Mouse (Mus musculus): ENCODE measurements at regions not wholly inside any gene's neighbourhood (a gene's known extent, or its start where the extent isn't known, plus 50 kb on each side); places are given as distances from the start of the nearest gene placed in this dataset.

DNA sequence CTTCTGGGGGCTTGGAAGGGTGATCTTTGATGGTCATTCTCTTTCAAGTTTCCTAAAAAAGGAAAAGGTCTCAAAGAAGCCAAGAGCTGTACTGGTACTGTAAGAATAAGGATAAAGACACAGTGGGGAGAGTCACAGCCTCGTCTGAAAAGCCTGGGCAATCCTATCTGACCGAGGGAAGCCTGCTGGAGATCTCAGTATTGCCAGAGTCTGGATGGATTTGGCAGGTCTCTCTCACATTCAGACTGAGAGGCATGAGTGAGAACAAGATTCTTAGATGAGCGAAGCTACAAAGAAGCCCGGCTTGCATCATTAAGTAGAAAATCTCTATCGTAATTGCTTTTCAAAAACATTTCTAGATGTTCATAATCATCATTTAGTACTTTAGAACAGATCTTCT lies 590.4 kb upstream of the Atp2b1 start:
- Histone ChIP-seq H3K27me3 (ENCODE audit: insufficient read depth, low read length) (no peaks in the 10 kb centered on the region), H3K36me3 (replicated peaks) (no peaks in the 10 kb centered on the region), H3K4me3 (ENCODE audit: low read depth, low read length) (no peak overlapping the region), H3K9me3 (replicated peaks) (no peaks in the 10 kb centered on the region), H3K4me1 (ENCODE audit: insufficient read depth, low read depth, low read length) (no peaks in the 10 kb centered on the region)
- ATAC-seq (ENCODE audit: extremely low read depth, insufficient number of reproducible peaks, low FRiP score, poor library complexity, severe bottlenecking): no peak
- no peak for DNase-seq (ENCODE audit: low spot score)
- TF ChIP-seq TAL1 (conservative IDR thresholded peaks at IDR 0.05; ENCODE audit: low read depth, low read length): no peak
- TF ChIP-seq CTCF (IDR thresholded peaks at IDR 0.05; ENCODE audit: low read depth, low read length): no peak
- no peak for TF ChIP-seq GATA1 (IDR thresholded peaks at IDR 0.05; ENCODE audit: borderline replicate concordance, low read length)
- no peak for TF ChIP-seq GATA2 (IDR thresholded peaks at IDR 0.05; ENCODE audit: borderline replicate concordance, low read depth, low read length)
- TF ChIP-seq POLR2AphosphoS5 (IDR thresholded peaks at IDR 0.05; ENCODE audit: insufficient replicate concordance, low read depth, low read length): no peak

DNA sequence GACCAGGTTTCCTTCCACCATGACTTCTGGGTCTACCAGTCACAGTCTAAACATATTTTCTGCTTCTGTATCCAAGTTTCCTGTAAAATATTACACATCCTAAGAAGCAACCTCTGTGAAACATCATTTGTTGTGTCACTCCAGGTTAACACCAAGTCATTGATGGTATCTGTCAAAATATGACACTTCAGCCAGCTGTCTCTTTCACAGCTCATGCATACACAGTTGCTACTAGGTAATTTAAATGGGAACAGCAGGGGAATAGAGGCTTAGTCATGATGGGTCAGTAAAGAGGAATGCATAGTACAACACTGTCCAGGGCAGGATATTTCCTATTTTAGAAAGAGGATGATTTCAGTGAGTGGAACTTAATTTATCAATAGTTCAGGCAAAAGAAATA lies 589.6 kb upstream of the Atp2b1 start:
- ATAC-seq (ENCODE audit: extremely low read depth, insufficient number of reproducible peaks, low FRiP score, poor library complexity, severe bottlenecking) (no peak), DNase-seq (ENCODE audit: low spot score) (no peak)
- H3K36me3 ChIP-seq (replicated peaks): no peaks in the 10 kb centered on the region
- no peaks in the 10 kb centered on the region for H3K27me3 ChIP-seq (ENCODE audit: insufficient read depth, low read length)
- H3K4me3 ChIP-seq (ENCODE audit: low read depth, low read length): no peak overlapping the region
- TF ChIP-seq GATA1 (IDR thresholded peaks at IDR 0.05; ENCODE audit: borderline replicate concordance, low read length): no peak
- no peak for TF ChIP-seq CTCF (IDR thresholded peaks at IDR 0.05; ENCODE audit: low read depth, low read length)
- TF ChIP-seq TAL1 (conservative IDR thresholded peaks at IDR 0.05; ENCODE audit: low read depth, low read length): no peak
- no peak for TF ChIP-seq GATA2 (IDR thresholded peaks at IDR 0.05; ENCODE audit: borderline replicate concordance, low read depth, low read length)
- no peak for TF ChIP-seq POLR2AphosphoS5 (IDR thresholded peaks at IDR 0.05; ENCODE audit: insufficient replicate concordance, low read depth, low read length)
- no peaks in the 10 kb centered on the region for H3K9me3 ChIP-seq (replicated peaks)
- H3K4me1 ChIP-seq (ENCODE audit: insufficient read depth, low read depth, low read length): no peaks in the 10 kb centered on the region

DNA sequence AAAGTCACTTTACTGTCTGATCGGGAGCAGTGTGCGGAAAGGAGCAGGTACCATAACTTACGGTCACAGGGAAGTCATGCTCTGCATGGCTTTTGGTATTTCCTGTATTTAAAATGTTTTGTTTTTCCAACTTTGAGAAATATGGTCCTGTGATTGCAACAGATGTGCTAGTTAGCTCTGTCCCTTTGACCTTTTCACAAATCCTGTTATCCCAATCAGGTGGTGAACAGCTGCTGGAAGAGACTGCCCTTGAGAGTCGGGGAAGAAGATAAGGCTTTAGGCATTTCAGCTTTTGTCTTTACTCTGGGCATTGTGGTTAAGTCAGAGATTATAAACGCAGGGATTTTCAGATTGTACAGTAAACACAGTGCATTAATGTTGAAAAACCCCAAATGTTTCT lies 588.5 kb upstream of the Atp2b1 start:
- H3K27me3 ChIP-seq (ENCODE audit: insufficient read depth, low read length): no peaks in the 10 kb centered on the region
- H3K4me1 ChIP-seq (ENCODE audit: insufficient read depth, low read depth, low read length): no peaks in the 10 kb centered on the region
- no peaks in the 10 kb centered on the region for H3K36me3 ChIP-seq (replicated peaks)
- ATAC-seq (ENCODE audit: extremely low read depth, insufficient number of reproducible peaks, low FRiP score, poor library complexity, severe bottlenecking) (no peak), DNase-seq (ENCODE audit: low spot score) (no peak)
- TF ChIP-seq POLR2AphosphoS5 (IDR thresholded peaks at IDR 0.05; ENCODE audit: insufficient replicate concordance, low read depth, low read length): no peak
- no peak for TF ChIP-seq GATA2 (IDR thresholded peaks at IDR 0.05; ENCODE audit: borderline replicate concordance, low read depth, low read length)
- no peak for TF ChIP-seq GATA1 (IDR thresholded peaks at IDR 0.05; ENCODE audit: borderline replicate concordance, low read length)
- no peak for TF ChIP-seq CTCF (IDR thresholded peaks at IDR 0.05; ENCODE audit: low read depth, low read length)
- TF ChIP-seq TAL1 (conservative IDR thresholded peaks at IDR 0.05; ENCODE audit: low read depth, low read length): no peak
- H3K9me3 ChIP-seq (replicated peaks): no peaks in the 10 kb centered on the region
- H3K4me3 ChIP-seq (ENCODE audit: low read depth, low read length): no peak overlapping the region

DNA sequence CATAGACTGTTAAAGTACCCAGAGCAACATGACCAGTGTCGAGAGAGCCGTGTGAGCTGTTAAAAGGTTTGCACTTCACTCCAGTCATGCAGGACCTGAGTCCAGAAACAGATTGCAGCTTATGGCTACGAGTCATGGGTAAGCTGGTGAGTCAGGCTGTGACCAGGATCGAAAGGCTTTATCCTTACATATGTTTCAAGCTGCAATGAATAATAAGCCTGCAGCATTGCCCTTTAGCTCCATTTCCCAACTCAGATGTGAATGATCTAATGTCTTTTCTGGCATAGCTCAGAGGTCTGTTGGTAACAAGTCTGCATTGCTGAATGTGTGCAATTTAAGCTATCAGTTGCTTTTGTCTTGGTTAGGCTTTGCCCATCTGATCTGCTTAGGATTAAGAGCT lies 581.5 kb upstream of the Atp2b1 start:
- H3K36me3 ChIP-seq (replicated peaks): no peaks in the 10 kb centered on the region
- no peaks in the 10 kb centered on the region for H3K27me3 ChIP-seq (ENCODE audit: insufficient read depth, low read length)
- no peak overlapping the region for H3K4me3 ChIP-seq (ENCODE audit: low read depth, low read length)
- DNase-seq (ENCODE audit: low spot score) (no peak), ATAC-seq (ENCODE audit: extremely low read depth, insufficient number of reproducible peaks, low FRiP score, poor library complexity, severe bottlenecking) (no peak)
- no peaks in the 10 kb centered on the region for H3K9me3 ChIP-seq (replicated peaks)
- H3K4me1 ChIP-seq (ENCODE audit: insufficient read depth, low read depth, low read length): no peaks in the 10 kb centered on the region
- TF ChIP-seq POLR2AphosphoS5 (IDR thresholded peaks at IDR 0.05; ENCODE audit: insufficient replicate concordance, low read depth, low read length): no peak

DNA sequence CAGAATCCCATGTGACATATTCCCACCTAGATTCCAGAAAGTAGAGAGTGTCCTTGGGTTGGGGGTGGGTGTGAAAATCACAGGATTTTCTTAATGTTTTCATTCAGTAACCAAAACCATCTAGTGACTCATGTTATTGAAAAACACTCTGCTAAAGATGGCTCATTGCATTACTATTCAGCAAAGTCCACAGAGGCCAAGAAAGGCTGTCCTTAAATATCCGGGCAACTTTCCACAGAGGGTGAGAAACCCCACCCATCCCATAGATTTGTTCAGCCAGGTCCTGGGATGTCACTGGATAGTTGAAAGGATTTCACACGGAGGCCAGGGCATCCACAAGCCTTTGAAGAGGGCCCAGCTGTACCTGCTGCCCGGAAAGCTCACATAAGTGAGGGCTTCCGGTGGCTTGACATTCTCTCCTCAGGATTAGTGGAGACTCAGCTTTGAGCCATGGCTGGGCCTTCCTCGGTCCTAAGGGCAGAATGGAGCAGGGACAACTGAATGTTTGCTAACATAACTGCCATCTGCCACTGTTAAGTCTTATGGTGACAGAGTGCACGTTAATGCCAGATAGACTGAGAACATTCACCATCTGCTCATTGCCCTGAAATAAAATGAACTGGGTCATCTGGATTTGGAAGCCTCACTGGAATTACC lies 580.7 kb upstream of the Atp2b1 start:
- no peaks in the 10 kb centered on the region for H3K36me3 ChIP-seq (replicated peaks)
- no peaks in the 10 kb centered on the region for H3K9me3 ChIP-seq (replicated peaks)
- no peaks in the 10 kb centered on the region for H3K27me3 ChIP-seq (ENCODE audit: insufficient read depth, low read length)
- no peaks in the 10 kb centered on the region for H3K4me1 ChIP-seq (ENCODE audit: insufficient read depth, low read depth, low read length)
- no peak for DNase-seq (ENCODE audit: low spot score)
- TF ChIP-seq TAL1 (conservative IDR thresholded peaks at IDR 0.05; ENCODE audit: low read depth, low read length) (no peak), GATA1 (IDR thresholded peaks at IDR 0.05; ENCODE audit: borderline replicate concordance, low read length) (no peak), POLR2AphosphoS5 (IDR thresholded peaks at IDR 0.05; ENCODE audit: insufficient replicate concordance, low read depth, low read length) (no peak), CTCF (IDR thresholded peaks at IDR 0.05; ENCODE audit: low read depth, low read length) (no peak), GATA2 (IDR thresholded peaks at IDR 0.05; ENCODE audit: borderline replicate concordance, low read depth, low read length) (no peak)
- no peak overlapping the region for H3K4me3 ChIP-seq (ENCODE audit: low read depth, low read length)
- ATAC-seq (ENCODE audit: extremely low read depth, insufficient number of reproducible peaks, low FRiP score, poor library complexity, severe bottlenecking): no peak

DNA sequence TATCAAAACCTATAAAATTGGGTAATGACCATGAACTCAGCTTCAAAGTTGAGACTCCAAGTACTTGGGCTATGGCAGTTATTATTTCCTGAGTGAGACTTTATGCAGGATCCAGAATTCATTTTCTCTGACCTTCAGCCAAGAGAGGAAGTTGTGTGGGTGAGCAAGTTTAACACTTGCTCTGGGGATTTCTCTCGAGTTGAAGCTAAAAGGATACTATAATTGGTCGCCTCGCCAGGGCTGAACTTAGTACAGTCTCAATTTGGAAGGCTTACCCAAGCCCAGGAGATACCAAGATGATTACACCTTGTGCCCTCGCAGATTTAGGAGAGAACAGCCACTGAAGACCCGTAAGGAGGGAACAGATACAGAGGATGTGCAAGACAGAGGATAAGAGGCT lies 570.4 kb upstream of the Atp2b1 start:
- no peaks in the 10 kb centered on the region for H3K27me3 ChIP-seq (ENCODE audit: insufficient read depth, low read length)
- H3K4me1 ChIP-seq (ENCODE audit: insufficient read depth, low read depth, low read length): no peaks in the 10 kb centered on the region
- DNase-seq (ENCODE audit: low spot score): no peak
- no peaks in the 10 kb centered on the region for H3K9me3 ChIP-seq (replicated peaks)
- TF ChIP-seq GATA1 (IDR thresholded peaks at IDR 0.05; ENCODE audit: borderline replicate concordance, low read length): no peak
- TF ChIP-seq GATA2 (IDR thresholded peaks at IDR 0.05; ENCODE audit: borderline replicate concordance, low read depth, low read length): no peak
- TF ChIP-seq POLR2AphosphoS5 (IDR thresholded peaks at IDR 0.05; ENCODE audit: insufficient replicate concordance, low read depth, low read length): no peak
- no peak for TF ChIP-seq TAL1 (conservative IDR thresholded peaks at IDR 0.05; ENCODE audit: low read depth, low read length)
- TF ChIP-seq CTCF (IDR thresholded peaks at IDR 0.05; ENCODE audit: low read depth, low read length): no peak
- no peaks in the 10 kb centered on the region for H3K36me3 ChIP-seq (replicated peaks)
- H3K4me3 ChIP-seq (ENCODE audit: low read depth, low read length): no peak overlapping the region
- ATAC-seq (ENCODE audit: extremely low read depth, insufficient number of reproducible peaks, low FRiP score, poor library complexity, severe bottlenecking): no peak
